Mouse (Mus musculus): ENCODE data around the gene Aldh1a3.

DNA sequence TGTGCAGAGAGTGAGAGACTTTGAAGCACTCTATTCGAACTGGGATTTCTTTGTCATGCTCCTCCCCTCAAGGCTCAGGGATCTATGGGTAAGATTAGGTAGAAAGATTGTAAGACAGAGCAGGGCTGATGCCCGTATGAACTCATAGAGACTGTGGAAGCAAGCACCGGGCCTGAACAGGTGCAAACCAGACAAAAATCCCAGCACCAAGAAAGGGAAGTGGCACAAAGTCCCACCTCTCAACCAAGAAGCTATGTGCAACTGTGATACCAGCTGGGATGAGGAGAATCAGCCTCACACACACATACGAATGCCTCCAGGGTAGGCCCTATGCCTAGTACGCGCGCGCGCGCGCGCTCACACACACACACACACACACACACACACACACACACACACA lies 41.5 kb downstream of the Aldh1a3 start:
- TF ChIP-seq CTCF (IDR thresholded peaks at IDR 0.05) = no peak
- no peak for TF ChIP-seq EP300 (IDR thresholded peaks at IDR 0.05)

All from lung, postnatal 0 days (tissue).